Mouse (Mus musculus) frontal cortex, adult 2 months (tissue): ENCODE data around the gene Pla2g12a. TPM values are rescaled to one million over a fixed set of nuclear protein-coding genes. Genes with fewer than 3 reads are reported as not detected.

Source experiments
- DNase-seq, 2 experiments: peaks; one replicate each; pipeline ENCODE4 v3.0.0; 2022; ENCODE audit warnings: low spot score in 1 of 2; ENCODE audit errors: extremely low spot score in 1 of 2
- polyA plus RNA-seq: library from polyadenylated mRNA; depleted of rRNA; stranded (reverse); fragments of >200 nt; gene quantifications from 2 replicates; pipeline ENCODE4 v1.2.3, GENCODE M21; 2012; rRNA removed

Gene Pla2g12a
- 31.4 and 33.6 TPM in 2 replicates for polyA plus RNA-seq

- peak; percentile 79 to 95 for DNase-seq
Measured at GRCm38 (mm10) chr3:129878405-129879021, at the start of gene Pla2g12a. Gene Pla2g12a (plus strand): TSS chr3:129878606.

GRCm38 (mm10) chr3:129830626-129831025 lies 47.8 kb upstream of the Pla2g12a start:
- peak in 1 of 2 experiments; percentile 15 for DNase-seq

GRCm38 (mm10) chr3:129831035-129831568 lies 47.3 kb upstream of the Pla2g12a start, which contains the start of gene Gar1:
Gene Gar1 (minus strand): TSS chr3:129831396.
- peak; percentile 91 to 97 for DNase-seq

- DNase-seq, result no peak
Measured at GRCm38 (mm10) chr3:129835388-129835934, 42.9 kb upstream of the Pla2g12a start, which contains the start of gene Cfi. Gene Cfi (plus strand): TSS chr3:129835884.

- DNase-seq, result no peak
Measured at GRCm38 (mm10) chr3:129836051-129836697, 42.2 kb upstream of the Pla2g12a start.

GRCm38 (mm10) chr3:129836965-129837364 lies 41.4 kb upstream of the Pla2g12a start:
- no peak for DNase-seq

GRCm38 (mm10) chr3:129838017-129838416 lies 40.4 kb upstream of the Pla2g12a start:
- no peak for DNase-seq

- DNase-seq, result no peak
Measured at GRCm38 (mm10) chr3:129845868-129846267, 32.5 kb upstream of the Pla2g12a start.

GRCm38 (mm10) chr3:129846846-129847245 lies 31.6 kb upstream of the Pla2g12a start:
- no peak for DNase-seq

- DNase-seq, result no peak
Measured at GRCm38 (mm10) chr3:129862592-129862991, 15.8 kb upstream of the Pla2g12a start.

GRCm38 (mm10) chr3:129863698-129864097 lies 14.7 kb upstream of the Pla2g12a start:
- peak in 1 of 2 experiments; percentile 36 for DNase-seq

- DNase-seq, result no peak
Measured at GRCm38 (mm10) chr3:129877327-129877726, 1.1 kb upstream of the Pla2g12a start.

GRCm38 (mm10) chr3:129879131-129879757 lies 838 bp downstream of the Pla2g12a start:
- no peak for DNase-seq

GRCm38 (mm10) chr3:129879913-129880312 lies 1.5 kb downstream of the Pla2g12a start:
- DNase-seq, result no peak

- no peak for DNase-seq
Measured at GRCm38 (mm10) chr3:129880925-129881593, 2.7 kb downstream of the Pla2g12a start.

- no peak for DNase-seq
Measured at GRCm38 (mm10) chr3:129885577-129885976, 7.2 kb downstream of the Pla2g12a start.

- no peak for DNase-seq
Measured at GRCm38 (mm10) chr3:129886430-129886829, 8.0 kb downstream of the Pla2g12a start.

- no peak for DNase-seq
Measured at GRCm38 (mm10) chr3:129887779-129888517, 9.5 kb downstream of the Pla2g12a start.

- no peak for DNase-seq
Measured at GRCm38 (mm10) chr3:129892003-129892402, 13.6 kb downstream of the Pla2g12a start.

GRCm38 (mm10) chr3:129893143-129893542 lies 14.7 kb downstream of the Pla2g12a start:
- no peak for DNase-seq
